Mouse (Mus musculus) myocyte (in vitro differentiated cells): ENCODE measurements around the gene Dlg2.

Experiments used
- CEBPB ChIP-seq: IDR thresholded peaks from 2 replicates; pipeline ENCODE4 v1.6.1; 2011; ENCODE audit warnings: mild to moderate bottlenecking, moderate library complexity; ENCODE audit not compliant: poor library complexity, insufficient read depth, severe bottlenecking
- MAX ChIP-seq: IDR thresholded peaks from one replicate; pipeline ENCODE4 v1.6.1; 2011; ENCODE audit warnings: low read depth, mild to moderate bottlenecking, control low read depth
- POLR2A ChIP-seq: IDR thresholded peaks from one replicate; pipeline ENCODE4 v1.6.1; 2011; ENCODE audit warnings: low read depth, mild to moderate bottlenecking, control low read depth, moderate library complexity; ENCODE audit not compliant: insufficient read length
- POLR2AphosphoS2 ChIP-seq: IDR thresholded peaks from one replicate; pipeline ENCODE4 v1.6.1; 2011; ENCODE audit warnings: low read depth, control low read depth; ENCODE audit not compliant: insufficient read length
- REST ChIP-seq: IDR thresholded peaks from one replicate; pipeline ENCODE4 v1.6.1; 2011; ENCODE audit warnings: mild to moderate bottlenecking, control low read depth, moderate library complexity; ENCODE audit not compliant: insufficient read depth, insufficient read length
- TCF12 ChIP-seq: IDR thresholded peaks from one replicate; pipeline ENCODE4 v1.6.1; 2011; ENCODE audit warnings: mild to moderate bottlenecking, control low read depth; ENCODE audit not compliant: poor library complexity, insufficient read depth, severe bottlenecking
- TCF3 ChIP-seq: IDR thresholded peaks from one replicate; pipeline ENCODE4 v1.6.1; 2011; ENCODE audit warnings: low read depth, control low read depth; ENCODE audit not compliant: insufficient read length

GRCm38 (mm10) chr7:91261672-91262030, 785.2 kb downstream of the Dlg2 start:
- TF ChIP-seq REST (no peak), TCF12 (no peak), TCF3 (no peak), MAX (no peak), CEBPB (no peak), POLR2AphosphoS2 (no peak), POLR2A (no peak)
